Mouse (Mus musculus) MEL (cell line): ENCODE data around the gene Maoa.

ENCODE experiments used
- CTCF ChIP-seq, 3 experiments: IDR thresholded peaks in 2 of 3; conservative IDR thresholded peaks in 1 of 3; 2 replicates each; pipeline ENCODE4 v1.5.1; 2011 to 2012; ENCODE audit warnings: low read length in 3 of 3, low read depth in 2 of 3, mild to moderate bottlenecking in 2 of 3, improper control_type of control experiment in 1 of 3, inconsistent platforms in 1 of 3, mixed read lengths in 1 of 3, moderate library complexity in 1 of 3; ENCODE audit not compliant: control insufficient read depth in 1 of 3, insufficient read depth in 1 of 3, poor library complexity in 1 of 3, severe bottlenecking in 1 of 3
- JUND ChIP-seq: IDR thresholded peaks from 2 replicates; pipeline ENCODE4 v1.6.1; 2011; ENCODE audit warnings: low read depth, mild to moderate bottlenecking, improper control_type of control experiment, low read length
- MEF2A ChIP-seq: IDR thresholded peaks from 2 replicates; pipeline ENCODE4 v1.6.1; 2014; ENCODE audit warnings: low read depth, mild to moderate bottlenecking, inconsistent platforms, low read length, improper control_type of control experiment; ENCODE audit not compliant: poor library complexity, insufficient replicate concordance, severe bottlenecking; ENCODE audit errors: extremely low read depth
- RCOR1 ChIP-seq: IDR thresholded peaks from 2 replicates; pipeline ENCODE4 v1.6.1; 2012; ENCODE audit warnings: low read depth, mild to moderate bottlenecking, inconsistent platforms, low read length, improper control_type of control experiment

DNA sequence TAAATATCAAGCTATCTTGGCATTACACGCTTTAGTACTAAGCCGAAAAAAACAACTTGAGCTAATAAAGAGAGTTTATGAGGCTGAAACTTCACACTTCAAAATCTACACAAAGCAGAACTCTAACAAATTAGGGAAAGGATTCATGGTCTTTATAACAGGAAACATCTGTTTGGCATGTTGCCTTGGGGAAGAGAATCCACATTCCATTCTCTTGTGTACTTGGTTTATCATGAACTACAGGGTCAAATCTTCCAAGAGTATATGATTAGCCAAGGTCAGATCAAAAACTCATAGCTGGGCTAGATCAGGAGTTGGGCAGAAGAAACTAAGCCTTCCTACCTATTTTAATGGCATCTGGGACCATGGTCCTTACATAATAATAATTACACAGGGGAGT, 37.0 kb downstream of the Maoa start:
- TF ChIP-seq CTCF (IDR thresholded peaks at IDR 0.05 in 2 of 3, conservative IDR thresholded peaks at IDR 0.05 in 1 of 3; ENCODE audit: control insufficient read depth in 1 of 3, insufficient read depth in 1 of 3, low read depth in 2 of 3, low read length in 3 of 3, poor library complexity in 1 of 3, severe bottlenecking in 1 of 3) (no peak), JUND (no peak), MEF2A (no peak), RCOR1 (no peak)
